Mouse (Mus musculus) spleen, adult 2 months (tissue): Measurements from ENCODE around the gene Maml1. TPM values are rescaled to one million over a fixed set of nuclear protein-coding genes. Genes with fewer than 3 reads are reported as not detected.
A peak's percentile ranks its signal among the peaks of the same experiment; 100 is the strongest.

Source experiments
- DNase-seq, 2 experiments: peaks; one replicate each; pipeline versions ENCODE4 v3.0.0 to v3.0.0-alpha.2; 2012 to 2021; ENCODE audit warnings: low spot score in 2 of 2, low read depth in 1 of 2
- H3K27ac ChIP-seq: fragments of 200-500 bp; 2 replicates; pipeline ENCODE4 v1.5.1; 2012; ENCODE audit warnings: low read length, inconsistent platforms; ENCODE audit not compliant: insufficient read depth
- H3K27me3 ChIP-seq: fragments of 200-500 bp; 2 replicates; pipeline ENCODE4 v1.6.1; 2012; ENCODE audit warnings: mild to moderate bottlenecking, moderate library complexity, low read length, inconsistent platforms; ENCODE audit not compliant: control insufficient read depth, insufficient read depth
- H3K36me3 ChIP-seq: fragments of 200-500 bp; 2 replicates; pipeline ENCODE4 v1.6.1; 2012; ENCODE audit warnings: mild to moderate bottlenecking, low read length, inconsistent platforms; ENCODE audit not compliant: control insufficient read depth, insufficient read depth
- H3K4me1 ChIP-seq: fragments of 200-500 bp; 2 replicates; pipeline ENCODE4 v1.6.1; 2011; ENCODE audit warnings: inconsistent platforms; ENCODE audit not compliant: control insufficient read depth, insufficient read depth, insufficient read length
- H3K4me3 ChIP-seq: fragments of 200-500 bp; 2 replicates; pipeline ENCODE4 v1.5.1; 2011; ENCODE audit warnings: mild to moderate bottlenecking, inconsistent platforms; ENCODE audit not compliant: insufficient read depth, insufficient read length; ENCODE audit errors: extremely low read depth
- CTCF ChIP-seq: fragments of 200-500 bp; IDR thresholded peaks from 2 replicates; pipeline ENCODE4 v1.5.1; 2011; ENCODE audit warnings: mild to moderate bottlenecking, inconsistent platforms; ENCODE audit not compliant: insufficient read depth, insufficient read length, insufficient replicate concordance; ENCODE audit errors: extremely low read depth
- POLR2A ChIP-seq: fragments of 200-500 bp; IDR thresholded peaks from 2 replicates; pipeline ENCODE4 v1.6.1; 2011; ENCODE audit warnings: low read depth, low read length, inconsistent platforms
- WGBS: fragments of 180-500 bp; shearing (Covaris S2); methylation state at CpG from one replicate; pipeline ENCODE4 v1.1.7; 2018; 5-methylcytosine and 5-hydroxymethylcytosine counted together
- polyA plus RNA-seq: library from polyadenylated mRNA; depleted of rRNA; stranded (reverse); fragments of >200 nt; gene quantifications from 2 replicates; pipeline ENCODE4 v1.2.3, GENCODE M21; 2012

The Maml1 gene
- polyA plus RNA-seq, 1 experiment = 15.0 TPM

DNA sequence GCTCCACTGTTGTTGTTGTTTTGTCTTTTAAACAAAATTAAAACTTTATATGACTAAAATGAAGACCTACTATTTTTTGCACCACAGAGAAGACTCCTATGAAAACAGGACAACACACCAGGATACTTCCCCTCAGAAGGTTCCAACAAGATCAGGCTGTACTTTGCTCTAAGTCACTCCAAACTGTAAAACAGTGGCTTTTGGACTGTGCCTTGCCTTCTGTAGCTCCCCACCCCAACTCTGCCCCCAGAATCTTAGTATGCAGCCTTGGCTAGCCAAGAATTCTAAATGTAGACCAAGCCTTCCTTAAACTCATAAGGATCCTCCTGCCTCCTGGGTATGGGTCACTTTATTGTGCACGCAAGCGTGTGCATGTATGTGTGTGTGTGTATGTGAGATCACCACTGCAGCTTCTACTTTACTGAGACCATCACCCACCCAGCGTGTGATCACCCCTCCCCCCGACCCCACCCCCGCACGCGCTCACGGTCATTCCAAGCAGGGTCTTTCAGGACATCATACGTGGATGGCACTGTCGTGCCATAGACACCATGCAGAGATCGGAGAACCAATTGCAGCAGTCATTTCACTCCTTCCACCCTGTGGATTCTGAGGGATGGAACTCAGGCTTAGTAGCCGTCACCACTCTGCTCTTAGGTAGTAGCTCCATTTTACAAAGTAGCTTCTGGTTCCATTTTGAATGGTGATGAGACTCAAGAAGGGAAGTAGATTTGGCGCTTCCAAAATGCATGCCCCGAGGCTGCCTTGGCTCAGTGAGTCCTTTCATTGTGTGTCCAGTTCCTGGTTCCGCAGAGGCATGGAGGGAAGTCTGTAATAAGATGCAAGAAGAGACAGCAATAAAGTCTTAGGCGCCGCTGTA lies 68.1 kb downstream of the Maml1 start:
- peak overlapping the region; percentile 64 for H3K4me3 ChIP-seq
- H3K4me1 ChIP-seq = peaks cover 3% of the 10 kb centered on the region; the same call in 1 of the 2 replicates
- 7% methylated on average over 17 of the region's 17 CpGs for WGBS
- no peaks in the 10 kb centered on the region for H3K27me3 ChIP-seq
- TF ChIP-seq POLR2A = no peak
- TF ChIP-seq CTCF = no peak
- no peak for DNase-seq
- H3K27ac ChIP-seq = peak overlapping the region; percentile 64; the same call in 1 of the 2 replicates
- H3K36me3 ChIP-seq = no peaks in the 10 kb centered on the region

DNA sequence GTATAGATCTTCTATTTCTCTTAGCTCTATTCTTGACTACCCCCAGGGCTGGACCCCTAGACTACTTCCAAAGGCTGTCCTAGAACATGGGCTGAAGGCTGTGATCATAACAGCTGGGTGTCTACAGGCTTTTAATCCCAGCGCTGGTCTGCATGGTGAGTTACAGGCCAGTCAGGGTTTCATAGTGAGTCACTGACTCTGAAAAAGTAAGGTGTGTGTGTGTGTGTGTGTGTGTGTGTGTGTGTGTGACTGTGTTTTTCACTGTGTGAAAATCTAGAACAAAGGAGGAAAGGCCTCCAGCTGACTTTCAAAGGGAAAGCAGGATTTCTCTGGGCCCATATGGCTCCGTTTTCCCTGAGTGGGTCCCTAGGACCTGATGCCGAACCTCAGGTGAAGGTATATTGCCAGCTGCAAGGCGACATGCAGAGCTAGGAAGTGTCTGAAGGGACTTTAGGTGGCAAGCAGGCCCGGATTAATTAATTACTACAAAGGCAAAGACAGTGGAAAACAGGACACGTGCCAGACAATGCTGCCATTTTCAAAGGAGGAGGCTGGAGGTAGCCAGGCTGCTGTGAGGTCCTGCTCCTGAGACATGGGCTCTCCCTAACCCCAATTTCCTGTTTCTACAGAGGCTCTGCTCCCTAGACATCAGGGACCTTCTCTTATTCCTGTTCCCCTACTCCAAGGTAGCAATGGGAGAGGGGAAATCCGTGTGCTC lies 69.4 kb downstream of the Maml1 start:
- DNase-seq = no peak
- H3K4me1 ChIP-seq = peaks cover 3% of the 10 kb centered on the region; the same call in 1 of the 2 replicates

DNA sequence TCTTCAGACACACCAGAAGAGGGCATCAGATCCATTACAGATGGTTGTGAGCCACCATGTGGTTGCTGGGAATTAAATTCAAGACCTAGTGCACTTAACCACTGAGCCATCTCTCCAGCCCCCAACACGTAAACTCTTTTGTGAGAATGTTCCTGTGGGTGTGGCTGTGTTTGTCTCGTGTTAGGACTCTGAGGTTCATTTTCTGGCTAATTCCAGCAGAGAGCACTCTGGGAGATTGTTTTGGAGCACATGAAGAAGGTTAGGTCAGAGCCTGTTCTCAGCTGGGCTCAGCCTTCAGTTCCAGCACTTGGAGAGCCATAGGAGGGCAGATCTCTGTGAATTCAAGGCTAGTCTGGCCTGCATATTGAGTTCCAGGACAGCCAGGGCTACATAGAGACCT lies 72.3 kb downstream of the Maml1 start:
- H3K4me3 ChIP-seq = no peak overlapping the region
- no peaks in the 10 kb centered on the region for H3K27me3 ChIP-seq
- DNase-seq = no peak
- H3K4me1 ChIP-seq = no peaks in the 10 kb centered on the region; the same call in 1 of the 2 replicates
- 65% methylated on average over 2 of the region's 2 CpGs for WGBS
- no peaks in the 10 kb centered on the region for H3K36me3 ChIP-seq
- no peak overlapping the region for H3K27ac ChIP-seq
- TF ChIP-seq CTCF (no peak), POLR2A (no peak)

More for the DNA sequence above, 69.4 kb downstream of the Maml1 start:
- H3K4me3 ChIP-seq = no peak overlapping the region
- no peak overlapping the region for H3K27ac ChIP-seq
- 74% methylated on average over 7 of the region's 7 CpGs for WGBS
- no peaks in the 10 kb centered on the region for H3K27me3 ChIP-seq
- no peaks in the 10 kb centered on the region for H3K36me3 ChIP-seq
- TF ChIP-seq POLR2A (no peak), CTCF (no peak)

DNA sequence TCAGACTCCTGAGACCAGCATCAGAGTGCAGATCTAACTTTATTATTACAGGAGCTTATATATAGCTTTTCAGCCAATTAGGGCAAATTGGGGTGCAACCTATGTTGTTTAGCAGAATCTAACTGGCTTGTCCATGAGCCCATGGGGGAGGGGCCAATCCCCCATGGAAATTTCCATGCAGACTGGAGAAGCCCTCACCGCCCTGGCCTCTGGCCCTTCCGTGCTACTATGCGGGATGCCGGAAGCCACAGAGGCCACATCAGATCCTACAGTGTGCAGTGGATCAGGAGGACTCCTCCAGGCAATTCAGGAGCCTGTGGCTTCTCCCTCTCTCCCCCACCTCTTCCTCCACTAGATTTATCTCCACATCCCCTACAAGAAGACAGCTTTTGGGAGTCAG lies 74.3 kb downstream of the Maml1 start:
- TF ChIP-seq POLR2A (no peak), CTCF (no peak)
- 90% methylated on average over 4 of the region's 4 CpGs for WGBS
- no peak overlapping the region for H3K4me3 ChIP-seq
- no peaks in the 10 kb centered on the region for H3K27me3 ChIP-seq
- H3K27ac ChIP-seq = no peak overlapping the region
- no peaks in the 10 kb centered on the region; the same call in 1 of the 2 replicates for H3K4me1 ChIP-seq
- H3K36me3 ChIP-seq = no peaks in the 10 kb centered on the region
- no peak for DNase-seq

DNA sequence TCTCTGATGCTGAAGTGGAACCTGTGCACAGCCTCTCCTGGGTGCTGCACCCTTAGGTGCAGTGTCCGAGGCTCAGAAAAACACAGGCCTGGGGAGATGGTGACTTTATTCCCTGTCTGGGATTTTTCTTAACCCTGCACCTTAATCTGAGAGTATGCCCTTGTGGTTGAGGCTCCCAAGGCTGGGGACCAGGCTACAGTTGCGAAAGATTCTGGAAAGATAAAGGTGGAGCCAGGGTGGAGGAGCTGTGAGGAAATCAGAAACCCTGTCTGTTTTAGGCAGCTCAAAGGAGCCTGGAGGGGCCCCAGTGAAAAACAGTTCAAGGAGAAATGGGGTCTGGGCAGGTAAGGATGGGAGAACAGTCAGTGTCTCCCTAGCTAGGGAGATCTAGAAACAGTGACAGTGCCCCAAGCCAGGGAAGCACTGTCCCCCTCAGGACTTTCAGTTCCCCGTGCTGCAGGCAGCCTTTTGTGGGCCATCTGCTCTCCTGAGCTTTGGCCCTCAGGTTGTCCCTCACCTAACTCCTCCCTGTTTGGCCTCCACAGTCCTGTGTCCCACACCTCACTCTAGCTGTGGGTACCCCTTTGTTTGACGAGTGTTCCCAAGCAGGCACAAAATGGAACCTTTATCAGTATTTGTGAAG lies 75.3 kb downstream of the Maml1 start:
- H3K36me3 ChIP-seq = no peaks in the 10 kb centered on the region
- H3K4me3 ChIP-seq = no peak overlapping the region
- no peak for TF ChIP-seq CTCF
- no peak for TF ChIP-seq POLR2A
- no peaks in the 10 kb centered on the region for H3K27me3 ChIP-seq
- no peak for DNase-seq
- no peaks in the 10 kb centered on the region; the same call in 1 of the 2 replicates for H3K4me1 ChIP-seq
- 83% methylated on average over 4 of the region's 4 CpGs for WGBS
- H3K27ac ChIP-seq = no peak overlapping the region

DNA sequence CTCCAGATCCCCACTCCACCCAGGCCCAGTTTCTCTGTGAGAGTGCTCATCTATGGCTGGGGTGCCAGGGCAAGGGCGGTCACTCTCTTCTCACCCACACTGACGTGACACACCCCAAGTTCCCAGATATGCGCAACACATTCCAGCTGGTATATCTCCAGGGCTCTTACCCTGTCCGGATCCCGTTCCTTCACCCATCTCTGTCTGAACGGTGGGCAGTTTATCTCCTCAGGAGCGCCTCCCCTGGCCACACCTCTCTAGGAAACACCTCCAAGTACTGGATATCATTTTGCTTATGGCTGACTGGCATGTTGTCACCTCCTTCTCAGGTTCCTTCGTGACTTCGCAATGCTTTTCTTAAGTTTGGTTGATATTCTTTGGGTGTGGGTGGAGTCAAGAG lies 76.5 kb downstream of the Maml1 start:
- no peak for TF ChIP-seq POLR2A
- no peak for TF ChIP-seq CTCF
- Histone ChIP-seq H3K27me3 (no peaks in the 10 kb centered on the region), H3K36me3 (no peaks in the 10 kb centered on the region), H3K4me3 (no peak overlapping the region), H3K4me1 (peaks cover 5% of the 10 kb centered on the region; the same call in 1 of the 2 replicates), H3K27ac (no peak overlapping the region)
- DNase-seq = no peak
- WGBS = 90% methylated on average over 9 of the region's 9 CpGs
